Mouse (Mus musculus) urinary bladder, postnatal 25 days (tissue): ENCODE measurements around the gene Mettl23.
A peak's percentile ranks its signal among the peaks of the same experiment; 100 is the strongest.
"Not testable (repeated sequence)": the region's sequence is repeated elsewhere in the genome, so short reads cannot be mapped to it uniquely, and the experiment has no call there.

Experiments used
- DNase-seq: peaks from one replicate; pipeline ENCODE4 v3.0.0; 2022; ENCODE audit warnings: low spot score

Gene Mettl23

GRCm38 (mm10) chr11:116848086-116848876 is 5.2 kb downstream of the Mettl23 start:
- DNase-seq: no peak

GRCm38 (mm10) chr11:116848877-116849178 is 5.8 kb downstream of the Mettl23 start:
- not testable (repeated sequence) for DNase-seq

- no peak for DNase-seq
These were observed 6.5 kb downstream of the Mettl23 start for GRCm38 (mm10) chr11:116849587-116849986.

GRCm38 (mm10) chr11:116850085-116850484 is 7.0 kb downstream of the Mettl23 start:
- DNase-seq: no peak

GRCm38 (mm10) chr11:116850833-116851477 is 7.9 kb downstream of the Mettl23 start:
- DNase-seq: no peak

- DNase-seq: no peak
These were observed 8.7 kb downstream of the Mettl23 start for GRCm38 (mm10) chr11:116851576-116852290.

GRCm38 (mm10) chr11:116852291-116852890 is 9.3 kb downstream of the Mettl23 start, which contains the start of gene Mfsd11:
Gene Mfsd11, plus strand, starts transcription at chr11:116852440.
- peak; percentile 69 for DNase-seq

GRCm38 (mm10) chr11:116852891-116853511 is 9.9 kb downstream of the Mettl23 start, which contains the start of gene Srsf2:
Gene Srsf2, minus strand, starts transcription at chr11:116853094.
- peak; percentile 98 for DNase-seq

GRCm38 (mm10) chr11:116853512-116853928 is 10.4 kb downstream of the Mettl23 start:
- peak; percentile 98 for DNase-seq

GRCm38 (mm10) chr11:116854279-116854678 is 11.2 kb downstream of the Mettl23 start:
- DNase-seq: no peak

- no peak for DNase-seq
These were observed 14.2 kb downstream of the Mettl23 start for GRCm38 (mm10) chr11:116857183-116857850.

- DNase-seq: no peak
These were observed 21.4 kb downstream of the Mettl23 start for GRCm38 (mm10) chr11:116864444-116864843.

- DNase-seq: no peak
These were observed 23.0 kb downstream of the Mettl23 start for GRCm38 (mm10) chr11:116865945-116866585.

GRCm38 (mm10) chr11:116868129-116868528 is 25.1 kb downstream of the Mettl23 start:
- no peak for DNase-seq

- no peak for DNase-seq
These were observed 26.1 kb downstream of the Mettl23 start for GRCm38 (mm10) chr11:116869223-116869622.

- no peak for DNase-seq
These were observed 26.6 kb downstream of the Mettl23 start for GRCm38 (mm10) chr11:116869641-116870040.

- no peak for DNase-seq
These were observed 28.5 kb downstream of the Mettl23 start for GRCm38 (mm10) chr11:116871538-116871937.

GRCm38 (mm10) chr11:116873987-116874386 is 30.9 kb downstream of the Mettl23 start:
- DNase-seq: no peak

GRCm38 (mm10) chr11:116878454-116878853 is 35.4 kb downstream of the Mettl23 start:
- DNase-seq: no peak

GRCm38 (mm10) chr11:116880839-116881238 is 37.8 kb downstream of the Mettl23 start:
- DNase-seq: no peak

- no peak for DNase-seq
These were observed 38.4 kb downstream of the Mettl23 start for GRCm38 (mm10) chr11:116881440-116881839.
